9 mouse cellular contexts compared by ENCODE assay signal in the genomic region with DNA sequence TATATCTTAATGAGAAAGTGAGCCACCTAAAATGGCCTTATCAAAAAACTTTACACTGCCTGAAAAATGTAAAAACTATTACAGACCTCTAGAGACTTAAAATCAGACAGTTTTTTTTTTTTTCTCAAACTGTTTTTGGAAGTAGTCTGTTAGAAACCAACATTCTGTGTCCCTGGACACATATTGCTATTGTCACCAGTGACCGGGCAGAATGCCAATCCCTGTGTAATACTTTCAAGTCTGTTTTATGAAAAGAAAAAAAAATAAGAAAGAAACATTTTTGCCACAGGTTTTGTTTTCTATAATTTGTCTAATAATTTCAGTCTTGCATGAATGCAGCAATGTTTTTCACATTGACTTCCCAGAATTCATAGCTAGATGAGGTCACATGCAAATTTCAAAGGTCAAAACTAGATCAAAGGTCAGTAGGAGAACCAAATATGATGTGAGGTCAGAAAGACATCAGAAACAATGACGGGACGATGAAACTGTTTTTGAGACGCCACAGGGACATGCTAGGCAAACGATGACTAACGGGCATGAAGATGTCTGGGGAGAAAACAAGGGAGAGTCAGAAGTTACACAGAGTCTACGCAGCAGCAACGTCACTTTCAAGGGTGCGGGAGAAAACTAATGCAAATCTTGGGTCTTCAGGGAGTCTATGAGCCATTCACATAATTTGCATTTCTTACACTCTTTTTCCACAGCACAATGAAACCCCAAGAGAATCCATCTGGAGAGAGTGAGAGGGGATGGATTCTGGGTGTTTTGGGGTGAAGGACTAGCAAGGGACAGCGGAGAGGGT.
A peak's percentile ranks its signal among the peaks of the same experiment; 100 is the strongest.
DNase-seq lines count a peak whose midpoint lies in the region; ATAC-seq and TF ChIP-seq lines count a peak whose summit lies in the region.
"Had no signal": no experiment of that assay in that cellular context is flagged by ENCODE, and none has a peak within 500 bp of the region (broad histone marks: within the 10 kb centered on the region; RNA-seq: fewer than 3 reads in every experiment).

No protein-coding gene starts in this region.

- H3K9ac ChIP-seq in forebrain, embryonic 12.5 days, result no peak overlapping the region

- H3K27ac ChIP-seq in forebrain, embryonic 10.5 days, result peak overlapping the region; percentile 26; the same call in 1 of the 2 replicates
- no peak overlapping the region for H3K27ac ChIP-seq in forebrain, embryonic 12.5 days
- H3K27ac ChIP-seq in left cerebral cortex, adult 2 months, result peak overlapping the region; percentile 16; the same call in 1 of the 2 replicates

- intact Hi-C loops in left cerebral cortex, adult 2 months (cut with DNase I), result no loop called here

- H3K4me1 ChIP-seq in forebrain, embryonic 10.5 days, result peaks cover 32% of the 10 kb centered on the region
- H3K4me1 ChIP-seq in forebrain, embryonic 12.5 days, result peaks cover 28% of the 10 kb centered on the region

- no peak overlapping the region for H3K4me2 ChIP-seq in forebrain, embryonic 12.5 days

- no peak for ATAC-seq in forebrain, embryonic 12.5 days (ENCODE audit: low FRiP score)
- ATAC-seq in megakaryocyte-erythroid progenitor cell, adult 5-6 weeks (replicated peaks; ENCODE audit: low FRiP score, low TSS enrichment, poor library complexity, severe bottlenecking), result no peak

- peaks cover 9% of the 10 kb centered on the region; the same call in 1 of the 2 replicates for H3K36me3 ChIP-seq in forebrain, embryonic 10.5 days (replicated peaks)
- peaks cover 10% of the 10 kb centered on the region; the same call in 1 of the 2 replicates for H3K36me3 ChIP-seq in forebrain, embryonic 12.5 days (replicated peaks)

- TF ChIP-seq CTCF in left cerebral cortex, adult 2 months (IDR thresholded peaks at IDR 0.05), result no peak

- no peak for DNase-seq in forebrain, embryonic 10.5 days (ENCODE audit: extremely low spot score, low spot score)
- DNase-seq in left cerebral cortex, adult 2 months (ENCODE audit: extremely low spot score in 1 of 2, low spot score in 2 of 2), result no peak
- DNase-seq in left cerebral cortex, adult 9 months (ENCODE audit: low spot score in 2 of 2), result no peak
- peak; percentile 63 for DNase-seq in adrenal gland, postnatal 14 days
- DNase-seq in kidney, postnatal 25 days, result peak; percentile 71 to 81
- no peak for DNase-seq in layer of hippocampus, postnatal 25 days (ENCODE audit: extremely low spot score in 1 of 2, low spot score in 1 of 2)
- DNase-seq: layer of hippocampus, postnatal 36 days had no signal

- WGBS in forebrain, embryonic 10.5 days, result 87% methylated on average over 10 of the region's 10 CpGs
- 66% methylated on average over 10 of the region's 10 CpGs for WGBS in forebrain, embryonic 12.5 days

- H3K9me3 ChIP-seq in forebrain, embryonic 10.5 days, result no peaks in the 10 kb centered on the region
- no peaks in the 10 kb centered on the region for H3K9me3 ChIP-seq in forebrain, embryonic 12.5 days

- no peaks in the 10 kb centered on the region for H3K27me3 ChIP-seq in forebrain, embryonic 10.5 days (ENCODE audit: poor library complexity, severe bottlenecking)
- H3K27me3 ChIP-seq in forebrain, embryonic 12.5 days, result no peaks in the 10 kb centered on the region

- H3K4me3 ChIP-seq in forebrain, embryonic 10.5 days, result no peak overlapping the region
- H3K4me3 ChIP-seq in forebrain, embryonic 12.5 days (replicated peaks), result no peak overlapping the region
- no peak overlapping the region for H3K4me3 ChIP-seq in left cerebral cortex, adult 2 months

Comparison
In these comparisons a context has a peak if more than half of its experiments do, and no peak if none do; other contexts are left out.
1. DNase-seq: peak in adrenal gland, postnatal 14 days (single experiment) and kidney, postnatal 25 days (2 of 2); none in forebrain, embryonic 10.5 days (single experiment), left cerebral cortex, adult 2 months (0 of 2), left cerebral cortex, adult 9 months (0 of 2) and layer of hippocampus, postnatal 25 days (0 of 2).